Mouse (Mus musculus): ENCODE measurements around the gene Golga2.

Gene Golga2

GRCm38 (mm10) chr2:32344598-32345321, 57.6 kb downstream of the Golga2 start:
- peak; percentile 29 to 47 for DNase-seq

- DNase-seq = peak in 1 of 2 experiments; percentile 49
Observed at GRCm38 (mm10) chr2:32347019-32347418, 59.8 kb downstream of the Golga2 start.

- peak; percentile 78 for DNase-seq
Observed at GRCm38 (mm10) chr2:32348311-32348710, 61.1 kb downstream of the Golga2 start.

GRCm38 (mm10) chr2:32349625-32350255, 62.6 kb downstream of the Golga2 start:
- DNase-seq = peak; percentile 49 to 50

GRCm38 (mm10) chr2:32350471-32351051, 63.4 kb downstream of the Golga2 start:
- DNase-seq = peak; percentile 68 to 69

- peak; percentile 73 to 74 for DNase-seq
Observed at GRCm38 (mm10) chr2:32351471-32351961, 64.3 kb downstream of the Golga2 start.

GRCm38 (mm10) chr2:32352151-32353006, 65.2 kb downstream of the Golga2 start, which contains the start of gene Ciz1:
Gene Ciz1, plus strand, starts transcription at chr2:32352327.
- DNase-seq = peak; percentile 72 to 80

GRCm38 (mm10) chr2:32353007-32353542, 65.9 kb downstream of the Golga2 start, which contains the start of gene Dnm1:
Gene Dnm1, minus strand, starts transcription at chr2:32353338.
- DNase-seq = peak; percentile 93 to 99

- no peak for DNase-seq
Observed at GRCm38 (mm10) chr2:32353836-32354235, 66.7 kb downstream of the Golga2 start.

GRCm38 (mm10) chr2:32354336-32354895, 67.2 kb downstream of the Golga2 start:
- no peak for DNase-seq

GRCm38 (mm10) chr2:32356216-32356615, 69.0 kb downstream of the Golga2 start:
- no peak for DNase-seq

All from cerebellum, adult 18-20 months (tissue).